Mouse (Mus musculus) bone marrow, adult 2 months (tissue): ENCODE measurements at regions not wholly inside any gene's neighbourhood (a gene's known extent, or its start where the extent isn't known, plus 50 kb on each side); places are given as distances from the start of the nearest gene placed in this dataset.

Experiments used
- CTCF ChIP-seq: fragments of 200-500 bp; IDR thresholded peaks from 2 replicates; pipeline ENCODE4 v1.5.1; 2011; ENCODE audit warnings: low read length, control low read depth; ENCODE audit not compliant: control insufficient read depth, insufficient read depth
- POLR2A ChIP-seq: fragments of 200-500 bp; IDR thresholded peaks from 2 replicates; pipeline ENCODE4 v1.6.1; 2011; ENCODE audit warnings: low read depth, mild to moderate bottlenecking, control low read depth, low read length, borderline replicate concordance; ENCODE audit not compliant: control insufficient read depth

GRCm38 (mm10) chr10:44930796-44931195 lies 136.2 kb upstream of the Prep start:
- TF ChIP-seq CTCF (no peak), POLR2A (no peak)
